Mouse (Mus musculus) G1E-ER4 (cell line): Measurements from ENCODE around the gene Stk33. TPM values are rescaled to one million over a fixed set of nuclear protein-coding genes. Genes with fewer than 3 reads are reported as not detected.

Experiments used
- GATA1 ChIP-seq: IDR thresholded peaks from one replicate; pipeline ENCODE4 v1.8.0; 2012; ENCODE audit warnings: low read length, inconsistent platforms
- polyA plus RNA-seq: library from polyadenylated mRNA; stranded (reverse); fragments of >175 nt; gene quantifications from 2 replicates; pipeline ENCODE4 v1.2.3, GENCODE M21; 2012

Gene Stk33
- polyA plus RNA-seq, 1 experiment = not detected

- TF ChIP-seq GATA1 = no peak
Measured at GRCm38 (mm10) chr7:109234476-109234875, 204.4 kb downstream of the Stk33 start.

DNA sequence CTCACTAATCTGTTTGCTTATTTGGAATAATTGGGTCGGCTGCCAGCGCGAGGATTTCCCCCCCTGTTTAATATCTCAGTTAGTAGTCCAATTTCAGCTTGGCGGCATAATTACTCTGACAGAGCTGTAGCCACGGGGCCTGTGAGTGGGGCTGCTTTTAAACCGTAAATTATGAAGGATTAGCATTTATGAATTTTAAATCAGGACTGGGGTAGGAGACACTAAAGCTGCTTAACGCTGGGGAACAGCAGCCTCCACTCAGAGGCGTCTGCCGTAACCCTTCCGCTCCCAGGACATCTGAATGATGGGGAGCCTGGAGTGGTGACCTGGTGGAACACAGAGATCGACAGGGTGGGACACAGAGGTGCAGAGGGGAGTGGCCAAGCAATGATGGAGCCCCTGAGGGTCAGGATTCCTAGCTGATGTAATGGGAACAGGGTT is 207.0 kb downstream of the Stk33 start:
- no peak for TF ChIP-seq GATA1

DNA sequence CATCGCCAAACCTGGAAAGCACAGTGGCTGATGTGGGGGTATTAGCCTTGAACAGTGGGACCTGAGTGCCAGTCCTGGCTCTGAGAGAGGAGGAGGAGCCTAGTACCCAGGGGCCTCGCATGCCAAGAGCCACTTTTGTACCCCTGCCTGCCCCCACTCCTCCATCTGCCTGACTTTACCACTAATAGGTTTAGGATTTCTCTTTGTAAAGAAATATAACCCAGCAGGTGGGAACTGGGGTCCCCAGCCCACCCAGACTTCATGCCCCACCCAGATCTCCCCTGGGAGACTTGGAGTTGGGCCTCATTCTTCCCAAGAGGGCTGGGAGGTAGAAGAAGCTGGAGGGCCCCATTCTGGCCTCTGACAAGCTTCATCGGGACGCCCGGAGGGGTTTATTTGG is 207.6 kb downstream of the Stk33 start:
- TF ChIP-seq GATA1 = no peak

DNA sequence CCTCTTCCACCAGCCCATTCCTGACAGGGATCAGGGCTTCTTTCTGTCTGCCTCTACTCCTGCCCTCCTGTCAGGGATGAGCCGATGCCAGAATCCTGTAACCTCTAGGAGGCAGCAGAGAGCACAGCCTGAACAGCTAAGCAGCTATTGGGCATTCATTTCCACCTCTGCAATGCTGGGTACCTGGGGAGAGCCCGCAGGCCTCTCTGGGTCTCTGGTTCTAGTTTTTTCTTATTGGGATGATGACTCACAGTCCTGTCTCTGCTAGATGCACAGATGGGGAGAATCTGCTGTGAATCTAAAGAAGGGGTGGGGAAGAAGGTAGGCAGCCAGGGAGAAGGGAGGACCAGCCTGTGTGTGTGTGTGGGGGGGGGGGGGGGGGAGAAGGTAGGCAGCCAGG is 208.1 kb downstream of the Stk33 start:
- no peak for TF ChIP-seq GATA1

Other genes starting within 250 kb of the Stk33 start
- 0.01 and 0.03 TPM in 2 replicates for gene Trim66, start 69.1 kb upstream of the Stk33 start, polyA plus RNA-seq
- gene Rpl27a, start 80.1 kb upstream of the Stk33 start, polyA plus RNA-seq = 7,480 and 9,948 TPM in 2 replicates